Mouse (Mus musculus): ENCODE results near the gene Gja1.
A peak's percentile ranks its signal among the peaks of the same experiment; 100 is the strongest.

The Gja1 gene

DNA sequence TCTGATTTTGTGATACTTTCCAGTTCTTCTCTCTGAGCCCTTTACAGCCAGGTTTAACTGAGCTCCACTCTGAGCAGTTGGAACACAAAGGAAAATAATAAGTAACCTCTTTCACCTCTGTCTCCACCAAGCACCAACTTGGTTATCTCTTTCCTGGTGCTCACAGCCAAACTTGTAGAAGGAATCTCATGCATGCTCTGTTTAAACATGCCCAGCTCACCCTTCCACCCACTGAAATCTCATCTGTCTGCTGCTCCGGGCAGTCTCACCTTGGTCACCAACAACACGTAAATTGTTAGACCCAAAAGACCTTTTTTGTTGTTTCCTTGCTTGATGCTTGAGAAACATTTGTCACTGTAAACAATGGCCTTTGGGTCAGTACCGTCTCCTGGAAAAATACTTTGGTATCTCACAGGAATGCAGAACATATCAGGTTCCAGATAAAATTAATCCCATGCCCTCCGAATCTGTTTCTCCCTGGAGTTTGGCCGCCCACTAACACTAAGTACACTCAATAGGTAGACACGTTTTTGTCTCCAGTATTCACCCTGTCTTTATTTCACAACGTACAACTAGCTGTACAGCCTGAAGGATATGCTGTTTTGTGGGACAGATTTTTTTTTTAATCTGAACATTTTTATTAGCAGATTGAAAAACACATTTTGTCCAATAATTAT, 38.9 kb downstream of the Gja1 start:
- DNase-seq (ENCODE audit: low spot score), result no peak

DNA sequence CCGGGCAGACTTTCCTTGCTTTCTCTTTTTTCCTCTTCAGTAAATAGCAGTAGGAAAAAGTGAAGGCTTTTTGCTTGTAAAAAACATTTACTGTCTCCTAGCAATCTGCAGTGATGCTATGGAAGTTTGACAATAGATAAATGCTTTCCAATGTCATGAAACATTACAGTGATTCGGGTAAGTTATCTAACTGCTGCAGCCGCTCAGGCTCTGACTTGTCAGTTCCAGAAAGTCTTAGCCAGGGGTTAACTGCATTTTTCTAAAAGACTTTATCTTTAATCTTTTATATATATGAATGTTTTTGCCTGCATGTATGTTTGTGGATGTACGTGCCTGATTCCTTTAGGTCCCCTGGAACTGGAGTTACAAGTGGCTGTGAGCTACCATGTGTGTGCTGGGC, 45.4 kb downstream of the Gja1 start:
- no peak for DNase-seq (ENCODE audit: low spot score)

DNA sequence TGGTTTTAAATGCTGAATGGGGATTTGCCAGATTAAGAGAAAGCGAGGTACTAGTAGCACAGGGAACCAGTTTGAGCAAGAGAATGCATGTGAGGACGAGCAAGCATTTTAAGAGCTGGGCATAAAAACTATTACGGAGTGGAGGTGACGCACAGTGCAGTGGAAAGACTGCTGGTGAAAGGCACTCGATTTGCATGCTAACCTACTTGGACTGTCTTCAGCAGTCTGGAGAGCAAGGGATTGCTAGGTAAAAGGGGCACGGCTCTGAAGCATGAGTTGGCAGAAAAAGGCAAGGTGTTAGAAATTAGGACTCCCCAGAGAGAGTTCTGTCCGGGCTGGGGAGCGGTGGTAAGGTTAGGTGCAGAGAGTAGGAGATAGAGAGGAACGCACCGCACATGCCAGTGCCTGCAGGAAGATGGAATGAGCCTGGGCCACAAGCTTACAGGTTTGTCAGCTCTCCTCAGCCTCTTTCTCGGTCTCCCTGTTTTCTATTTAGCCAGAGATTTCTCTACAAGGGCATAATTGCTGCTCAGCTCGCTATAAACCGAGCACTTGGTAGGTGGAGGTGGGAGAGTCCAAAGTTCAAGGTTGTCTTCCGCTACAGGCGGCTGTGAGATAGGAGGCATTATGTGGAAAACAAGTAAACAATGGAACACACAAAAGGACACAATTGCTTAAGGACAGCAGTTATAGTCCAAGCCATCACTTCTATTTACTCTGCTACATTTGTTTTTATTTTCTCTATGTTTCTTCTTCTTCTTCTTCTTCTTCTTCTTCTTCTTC, 48.1 kb downstream of the Gja1 start:
- no peak for DNase-seq (ENCODE audit: low spot score)

DNA sequence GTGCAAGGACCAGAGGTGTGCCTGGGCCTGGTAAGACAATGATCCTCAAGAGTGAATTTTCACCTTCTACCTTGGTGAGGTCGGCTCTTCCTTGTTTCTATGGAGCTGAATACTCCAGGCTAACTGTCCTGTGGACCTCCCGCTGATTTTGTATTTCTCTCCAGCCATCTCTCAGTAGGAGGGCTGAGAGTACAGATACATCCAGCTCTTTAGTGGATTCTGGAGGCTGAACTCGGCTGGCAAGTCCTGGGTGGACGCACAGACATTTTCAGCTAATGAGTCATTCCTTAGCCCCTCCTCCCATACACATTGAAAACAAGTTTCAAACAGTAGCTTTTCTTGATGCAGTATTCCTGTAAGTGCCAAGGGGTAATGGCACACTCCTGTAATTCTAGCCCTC, 49.2 kb downstream of the Gja1 start:
- no peak for DNase-seq (ENCODE audit: low spot score)

DNA sequence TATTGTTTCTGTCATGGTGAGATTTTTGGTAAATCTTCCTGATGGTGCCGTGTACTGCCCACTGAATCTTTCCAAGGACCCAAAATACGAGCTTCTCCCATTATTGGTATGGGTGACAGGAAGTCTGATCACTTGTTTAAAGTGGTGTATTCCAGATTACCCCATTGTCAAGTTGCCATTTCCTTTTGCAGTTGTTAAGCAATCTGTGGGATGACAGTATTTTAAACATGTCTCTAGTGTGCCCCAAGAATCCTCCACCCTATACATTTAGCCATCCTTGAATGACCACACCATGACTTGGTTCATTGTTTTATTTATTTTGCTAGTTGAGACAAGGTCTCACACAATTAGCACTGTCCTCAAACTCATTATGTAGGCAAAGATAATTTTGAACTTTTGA, 50.3 kb downstream of the Gja1 start:
- no peak for DNase-seq (ENCODE audit: low spot score)

DNA sequence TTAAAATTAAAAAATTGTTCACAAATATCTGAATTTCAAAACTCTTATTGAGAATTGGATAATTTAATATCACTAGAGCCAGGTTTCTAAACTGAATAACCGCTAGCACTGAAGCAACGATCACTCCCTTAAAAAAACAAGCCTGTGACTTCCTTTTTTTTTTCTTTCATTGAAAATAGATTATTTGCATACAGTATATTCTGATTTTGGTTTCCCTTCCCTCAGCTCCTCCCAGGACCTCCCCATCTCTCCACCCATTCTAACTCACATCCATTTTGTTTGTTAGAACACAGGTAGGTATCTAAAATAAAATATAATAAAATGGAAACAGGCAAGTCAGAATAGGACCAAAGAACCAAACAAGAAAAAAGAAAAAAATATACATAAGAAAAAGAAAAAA, 50.7 kb downstream of the Gja1 start:
- no peak for DNase-seq (ENCODE audit: low spot score)

DNA sequence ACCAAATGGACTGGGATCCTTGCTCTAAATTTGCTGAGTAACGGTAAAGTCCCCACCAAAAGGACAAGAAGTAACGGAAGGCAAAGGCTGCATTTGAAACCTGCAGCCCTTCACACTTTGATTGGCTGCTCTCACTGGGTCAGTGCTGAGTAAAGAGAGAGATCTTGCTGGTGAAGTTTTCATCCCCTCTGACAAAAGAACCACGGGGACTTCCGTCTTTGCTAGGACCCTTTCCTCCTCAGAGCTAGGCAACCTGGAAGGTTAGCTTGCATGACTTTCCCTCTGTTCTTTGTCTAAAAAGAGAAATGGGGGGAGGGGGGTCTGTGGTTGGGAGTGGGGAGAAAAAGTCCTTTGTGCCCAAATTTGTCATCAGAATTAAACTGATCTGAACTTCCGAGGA, 51.9 kb downstream of the Gja1 start:
- no peak for DNase-seq (ENCODE audit: low spot score)

DNA sequence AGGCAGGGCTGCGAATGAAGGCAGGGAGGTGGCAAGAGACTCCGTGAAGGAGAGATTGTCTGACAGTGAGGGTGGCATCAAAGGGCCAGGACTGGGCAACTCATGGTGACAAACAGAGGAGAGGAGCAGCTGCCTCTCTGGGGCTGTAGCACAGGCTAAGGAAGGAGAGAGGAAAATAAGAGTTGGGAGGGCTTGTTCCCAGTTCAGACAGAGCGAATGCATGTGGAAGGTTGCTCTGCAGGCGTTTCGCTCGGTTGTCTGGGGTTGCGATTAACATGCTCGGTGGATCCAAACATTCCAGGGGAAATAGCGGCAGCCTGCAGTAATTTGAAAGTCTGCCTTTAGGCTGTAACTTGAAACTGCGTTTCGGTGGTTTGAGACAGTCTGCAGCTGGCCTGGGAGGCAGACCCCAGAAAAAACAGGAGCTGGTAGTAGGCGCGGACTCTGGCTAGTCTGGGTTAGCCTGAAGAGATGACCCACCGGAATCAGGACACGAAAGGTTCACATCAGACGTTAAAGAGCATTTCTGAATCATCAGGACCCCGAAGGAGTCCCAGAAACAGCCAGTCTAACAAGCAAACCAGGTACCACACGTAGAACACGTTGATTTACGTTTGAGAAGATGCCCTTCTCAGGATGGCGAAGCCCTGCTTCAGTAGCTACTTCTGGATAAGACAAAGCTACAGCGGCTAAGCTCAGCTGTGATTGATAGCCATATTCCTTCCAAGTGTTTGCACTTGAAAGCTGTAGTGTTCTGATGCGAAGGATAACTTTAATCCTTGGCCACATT, 54.7 kb downstream of the Gja1 start:
- no peak for DNase-seq (ENCODE audit: low spot score)

DNA sequence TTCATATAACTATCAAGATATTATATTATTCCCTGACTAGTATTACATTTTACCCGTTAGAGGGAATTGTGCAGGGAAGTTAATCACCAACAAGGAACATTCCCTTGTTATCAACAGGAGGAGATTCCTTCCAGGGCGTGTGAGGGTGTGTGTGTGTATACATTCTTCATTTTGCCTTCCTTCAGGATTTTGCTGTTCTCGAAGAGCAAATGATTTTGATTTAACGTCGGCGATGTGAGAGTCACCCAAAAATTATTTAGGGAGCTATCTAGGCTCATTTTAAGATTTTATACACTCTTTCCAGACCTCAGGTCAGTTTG, 55.2 kb downstream of the Gja1 start:
- DNase-seq (ENCODE audit: low spot score), result no peak

DNA sequence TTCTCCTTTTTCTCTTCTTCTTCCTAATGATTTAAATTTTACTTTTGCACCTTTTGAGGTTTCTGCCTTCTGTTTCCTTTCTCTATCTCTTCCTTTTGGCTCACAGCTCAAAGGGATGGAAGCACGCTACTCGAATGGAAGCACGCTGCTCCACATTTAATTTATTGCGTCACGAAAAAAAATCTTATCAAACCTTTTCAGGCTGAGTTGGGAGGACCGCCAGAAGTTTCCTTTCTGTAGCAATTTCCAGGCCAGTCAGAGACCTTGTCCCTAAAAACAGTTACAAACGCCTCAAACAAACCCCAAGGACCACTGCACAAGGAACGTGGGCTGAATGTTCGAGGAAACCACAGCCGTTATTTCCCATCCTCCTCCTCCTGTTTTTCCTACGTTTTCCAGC, 60.2 kb downstream of the Gja1 start:
- peak; percentile 11 for DNase-seq (ENCODE audit: low spot score)

DNA sequence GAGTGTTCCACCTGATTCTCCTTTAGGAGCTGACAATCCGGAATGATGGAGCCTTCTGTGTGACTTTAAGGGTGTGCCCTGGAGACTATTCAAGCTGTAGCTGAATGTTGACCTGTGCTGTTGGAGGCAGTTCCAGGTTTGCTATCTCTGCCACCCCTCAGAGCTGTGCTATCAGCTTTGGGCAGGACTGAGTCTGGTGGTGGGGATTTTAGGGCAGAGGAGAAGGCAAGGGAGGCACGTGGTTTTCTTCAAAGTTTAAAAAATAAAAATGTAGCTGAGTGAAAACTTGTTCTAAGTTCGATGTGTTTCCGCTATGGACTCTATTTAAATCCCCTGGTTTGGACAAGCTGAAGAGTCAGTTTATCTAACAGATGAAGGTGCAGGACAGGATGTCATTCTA, 62.5 kb downstream of the Gja1 start:
- no peak for DNase-seq (ENCODE audit: low spot score)

DNA sequence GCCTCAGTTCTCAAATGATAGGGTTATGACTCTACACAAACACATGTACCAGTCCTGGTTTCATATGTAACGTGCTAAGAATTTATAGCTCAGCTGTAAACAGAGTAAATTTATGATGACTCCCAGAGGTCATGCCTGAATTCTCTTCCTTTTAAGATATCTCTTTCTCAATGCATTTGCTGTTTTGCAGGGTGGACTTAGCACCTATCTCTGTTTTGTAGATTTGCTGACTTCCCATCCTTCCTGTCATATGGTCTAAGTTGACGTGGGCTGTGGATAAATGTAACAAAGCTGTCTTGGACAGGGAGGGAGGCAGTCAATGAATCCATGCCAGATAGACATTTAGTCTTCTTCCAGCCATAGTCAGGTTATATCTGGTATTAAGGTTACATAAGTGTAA, 67.3 kb downstream of the Gja1 start:
- no peak for DNase-seq (ENCODE audit: low spot score)

DNA sequence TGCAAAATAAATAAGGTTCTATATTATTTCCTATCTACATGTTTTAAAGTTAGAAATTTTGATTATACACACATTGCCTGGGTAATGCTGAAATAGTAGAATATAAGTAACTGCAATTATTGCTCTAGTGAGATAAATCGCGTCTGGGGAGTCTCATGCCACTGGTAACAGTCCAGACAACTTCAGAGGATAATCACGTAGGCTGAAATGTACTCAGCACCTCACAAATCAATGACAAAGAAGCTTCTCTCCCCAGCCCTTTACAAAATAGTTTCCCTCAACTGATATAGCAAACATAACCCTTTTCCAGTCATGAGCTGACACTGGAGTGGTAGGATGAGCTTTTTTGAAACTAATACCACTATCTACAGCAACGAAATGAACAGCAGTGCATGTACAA, 71.9 kb downstream of the Gja1 start:
- DNase-seq (ENCODE audit: low spot score), result no peak
